Comparison of ENCODE assay signal across 8 mouse cellular contexts in the genomic region with DNA sequence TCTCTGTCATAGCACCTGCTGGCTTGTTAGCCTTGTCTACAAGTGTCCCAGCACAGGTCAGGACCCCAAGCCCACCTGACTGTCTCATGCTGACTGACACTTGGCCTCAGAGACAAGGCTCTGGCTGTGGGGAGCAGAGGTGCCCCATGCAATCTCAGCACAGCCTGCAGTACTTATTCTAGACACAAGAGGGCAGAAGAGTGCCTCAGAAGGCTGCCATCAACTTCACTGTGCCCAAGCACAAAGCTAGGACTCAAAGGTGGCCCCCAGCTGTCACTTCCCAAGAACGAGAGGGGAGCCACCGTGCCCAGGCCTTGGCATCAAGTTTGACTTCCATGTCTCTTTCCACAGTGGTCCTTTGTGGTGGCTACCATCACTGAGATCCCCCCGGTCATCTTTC. TPM values are rescaled to one million over a fixed set of nuclear protein-coding genes. Genes with fewer than 3 reads are reported as not detected.
DNase-seq lines count a peak whose midpoint lies in the region; ATAC-seq and TF ChIP-seq lines count a peak whose summit lies in the region.

No protein-coding gene starts in this region.

- H3K4me1 ChIP-seq in kidney, adult 2 months (ENCODE audit: control insufficient read depth, insufficient read depth, low read length): no peaks in the 10 kb centered on the region
- peaks cover 18% of the 10 kb centered on the region for H3K4me1 ChIP-seq in kidney, embryonic 15.5 days

- TF ChIP-seq POLR2A in kidney, adult 2 months (IDR thresholded peaks at IDR 0.05; ENCODE audit: low read depth, low read length): no peak

- H3K4me3 ChIP-seq in kidney, adult 2 months (ENCODE audit: insufficient read depth, low read depth, low read length): no peak overlapping the region
- no peak overlapping the region for H3K4me3 ChIP-seq in kidney, embryonic 15.5 days (replicated peaks)

- H3K9me3 ChIP-seq in kidney, embryonic 15.5 days (replicated peaks): no peaks in the 10 kb centered on the region

- no peaks in the 10 kb centered on the region for H3K36me3 ChIP-seq in kidney, adult 2 months (ENCODE audit: control insufficient read depth, insufficient read depth, low read length)
- peaks cover 23% of the 10 kb centered on the region; the same call in 1 of the 2 replicates for H3K36me3 ChIP-seq in kidney, embryonic 15.5 days

- H3K27me3 ChIP-seq in kidney, adult 2 months (replicated peaks; ENCODE audit: control insufficient read depth, insufficient read depth, low read length): no peaks in the 10 kb centered on the region
- no peaks in the 10 kb centered on the region for H3K27me3 ChIP-seq in kidney, embryonic 15.5 days

- H3K27ac ChIP-seq in kidney, adult 2 months (ENCODE audit: insufficient read depth, low read depth, low read length): no peak overlapping the region
- H3K27ac ChIP-seq in kidney, embryonic 15.5 days: no peak overlapping the region

- peak; percentile 69 for DNase-seq in kidney, adult 2 months
- DNase-seq in cerebellum, adult 8-10 months: peak; percentile 85
- peak; percentile 81 for DNase-seq in induced T-regulatory cell, adult 2 months (ENCODE audit: low read depth)
- peak; percentile 85 for DNase-seq in liver
- peak; percentile 47 to 49 for DNase-seq in spleen, postnatal 36 days (ENCODE audit: low spot score in 2 of 2)

- H3K9ac ChIP-seq in kidney, embryonic 15.5 days: no peak overlapping the region

- 41% methylated on average over 3 of the region's 3 CpGs for WGBS in kidney, adult 2 months
- 29% methylated on average over 3 of the region's 3 CpGs for WGBS in kidney, embryonic 15.5 days

- no peak for ATAC-seq in kidney, embryonic 15.5 days (replicated peaks; ENCODE audit: low FRiP score)
- peak; percentile 73 for ATAC-seq in frontal cortex, adult (ENCODE audit: low TSS enrichment)
- ATAC-seq in monocyte, adult 5-6 weeks (replicated peaks; ENCODE audit: insufficient number of reproducible peaks, low FRiP score, low TSS enrichment, poor library complexity, severe bottlenecking): peak; percentile 45; the same call in 1 of the 2 replicates

- peak; percentile 92 for TF ChIP-seq CTCF in kidney, adult 2 months (conservative IDR thresholded peaks at IDR 0.05; ENCODE audit: insufficient read depth, insufficient read length, low read depth, low read length)

- no peak overlapping the region for H3K4me2 ChIP-seq in kidney, embryonic 15.5 days

RNA-seq across cellular contexts. Expression of a gene that starts 8.7 kb away (rescaled TPM):
- polyA plus RNA-seq in kidney, adult 2 months (2012; rRNA removed): 43.5 and 46.7 TPM in 2 replicates
- polyA plus RNA-seq in kidney, embryonic 15.5 days (2015; fragmentation: Nextera tagmentation; extraction: Ambion mirVana): 13.2 and 14.3 TPM in 2 replicates
- total RNA-seq in monocyte, adult 5-6 weeks (2017): 0.43 to 1.6 TPM (median 1.3 TPM) in 3 replicates

RNA-seq across cellular contexts. Expression of a gene that starts 47.0 kb away (rescaled TPM):
- 12.6 and 18.0 TPM in 2 replicates for polyA plus RNA-seq in kidney, adult 2 months (2012; rRNA removed)
- polyA plus RNA-seq in kidney, embryonic 15.5 days (2015; fragmentation: Nextera tagmentation; extraction: Ambion mirVana): 38.9 and 56.4 TPM in 2 replicates
- not detected in 3 replicates for total RNA-seq in monocyte, adult 5-6 weeks (2017)

RNA-seq across cellular contexts. Expression of a gene that starts 48.6 kb away (rescaled TPM):
- 16.7 and 18.5 TPM in 2 replicates for polyA plus RNA-seq in kidney, adult 2 months (2012; rRNA removed)
- 22.8 and 24.2 TPM in 2 replicates for polyA plus RNA-seq in kidney, embryonic 15.5 days (2015; fragmentation: Nextera tagmentation; extraction: Ambion mirVana)
- total RNA-seq in monocyte, adult 5-6 weeks (2017): 73.6 to 178 TPM (median 77.9 TPM) in 3 replicates
